Mouse (Mus musculus) layer of hippocampus, adult 9-11 months (tissue): ENCODE measurements at regions not wholly inside any gene's neighbourhood (a gene's known extent, or its start where the extent isn't known, plus 50 kb on each side); places are given as distances from the start of the nearest gene placed in this dataset.
"Not testable (repeated sequence)": the region's sequence is repeated elsewhere in the genome, so short reads cannot be mapped to it uniquely, and the experiment has no call there.

Experiments used
- DNase-seq: peaks from one replicate; pipeline ENCODE4 v3.0.0; 2022

- DNase-seq: peak; percentile 9
These were observed 188.4 kb upstream of the Pcsk5 start for GRCm38 (mm10) chr19:18025877-18026276.

GRCm38 (mm10) chr19:18020351-18020750 is 182.9 kb upstream of the Pcsk5 start:
- DNase-seq: no peak

GRCm38 (mm10) chr19:18015371-18015770 is 177.9 kb upstream of the Pcsk5 start:
- no peak for DNase-seq

GRCm38 (mm10) chr19:18012029-18012428 is 174.6 kb upstream of the Pcsk5 start:
- peak; percentile 47 for DNase-seq

- no peak for DNase-seq
These were observed 160.1 kb upstream of the Pcsk5 start for GRCm38 (mm10) chr19:17997561-17997960.

- no peak for DNase-seq
These were observed 146.0 kb upstream of the Pcsk5 start for GRCm38 (mm10) chr19:17983416-17983815.

- no peak for DNase-seq
These were observed 128.1 kb upstream of the Pcsk5 start for GRCm38 (mm10) chr19:17965566-17965965.

DNA sequence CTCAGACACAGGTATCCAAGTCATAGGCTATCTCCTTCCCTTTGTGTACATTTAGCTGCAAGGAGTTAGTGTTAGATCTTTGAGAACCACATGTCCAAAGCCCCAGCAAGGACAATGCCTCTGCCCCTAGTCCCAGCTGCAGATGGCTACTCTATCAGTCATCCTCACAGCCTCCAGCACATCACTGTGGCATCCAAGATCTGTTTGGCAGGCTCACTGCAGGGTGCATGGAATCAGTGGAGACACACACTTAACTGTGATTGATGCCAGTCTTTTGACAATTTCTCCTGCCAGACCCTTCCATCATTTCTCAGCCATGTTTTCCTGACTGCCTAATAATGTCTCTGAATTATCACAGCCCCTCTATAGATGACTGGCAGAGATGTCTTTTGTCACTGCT is 121.0 kb upstream of the Pcsk5 start:
- DNase-seq: no peak

DNA sequence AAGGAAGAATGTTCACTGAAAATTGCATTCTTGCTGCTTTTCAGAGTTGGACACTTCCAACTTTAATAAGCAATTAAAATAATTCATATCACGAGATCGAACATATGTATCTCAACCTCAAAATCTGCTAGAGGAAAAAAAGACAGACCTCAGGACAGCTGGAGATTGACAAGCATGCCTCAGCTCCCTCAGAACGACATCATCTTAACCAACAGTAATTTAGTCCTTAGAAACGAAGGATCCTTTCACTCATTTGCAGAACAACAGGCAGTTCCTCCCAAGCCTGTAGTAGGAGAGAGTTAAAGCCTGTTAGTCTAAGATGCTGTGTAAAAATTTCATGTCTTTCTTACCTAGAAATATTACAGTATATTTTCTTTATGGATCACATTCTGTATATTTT is 95.2 kb upstream of the Pcsk5 start:
- DNase-seq: peak; percentile 2

- DNase-seq: not testable (repeated sequence)
These were observed 89.7 kb upstream of the Pcsk5 start for GRCm38 (mm10) chr19:17927121-17927520.

DNA sequence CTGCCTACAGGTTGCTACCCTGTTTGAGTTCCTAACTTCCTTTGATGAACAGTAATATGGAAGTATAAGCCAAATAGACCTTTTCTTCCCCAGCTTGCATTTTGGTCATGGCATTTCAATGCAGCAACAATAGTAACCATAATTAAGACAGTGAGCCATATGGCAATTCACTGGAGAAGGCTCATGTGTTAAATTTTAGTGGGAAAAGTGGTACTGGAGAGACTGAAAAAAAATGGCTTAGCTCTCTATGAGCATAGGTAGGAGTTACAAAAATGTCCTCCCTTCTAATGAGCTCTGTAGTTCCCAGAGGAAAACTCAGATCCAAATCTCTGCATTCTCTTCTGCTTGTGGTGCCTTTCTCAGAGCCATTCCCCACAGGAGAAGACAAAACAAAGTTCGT is 70.1 kb upstream of the Pcsk5 start:
- no peak for DNase-seq

DNA sequence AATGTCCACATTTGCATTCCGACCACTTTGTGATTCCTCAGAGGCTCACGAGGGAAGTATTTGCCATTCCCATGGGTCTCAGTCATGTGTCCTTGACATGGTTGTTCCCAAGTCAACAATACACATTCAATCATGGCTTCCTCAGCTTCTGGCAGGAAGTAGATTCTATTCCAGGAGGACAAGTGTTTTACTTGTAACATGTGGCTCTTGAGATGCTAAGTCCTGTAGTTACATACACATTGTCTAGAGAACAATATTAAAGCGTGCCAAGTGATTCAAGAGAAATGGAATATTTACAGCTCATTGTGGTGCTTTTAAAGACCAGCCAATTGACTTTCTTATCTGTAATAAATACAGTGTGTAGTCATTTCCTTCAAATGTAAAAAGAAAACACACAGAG is 66.7 kb upstream of the Pcsk5 start:
- no peak for DNase-seq

DNA sequence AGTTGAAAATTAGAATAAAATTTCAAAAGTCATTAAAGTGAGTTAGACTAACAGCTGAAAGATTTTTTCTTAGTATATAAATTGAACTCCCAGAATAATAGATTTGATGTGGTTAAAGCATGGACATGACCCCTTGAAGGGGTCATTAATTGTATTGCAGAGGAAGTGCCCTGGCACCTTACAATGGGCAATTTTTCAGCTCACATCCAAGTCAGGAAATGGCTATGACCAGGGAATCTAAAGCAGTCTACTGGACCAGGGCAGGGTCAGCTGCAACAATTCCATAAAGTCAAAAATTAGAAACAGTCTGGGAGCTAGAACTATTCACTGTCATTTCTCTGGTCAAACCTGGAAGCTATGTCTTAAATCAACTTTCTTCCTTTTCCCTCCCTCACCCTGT is 55.2 kb upstream of the Pcsk5 start:
- no peak for DNase-seq
